Mouse (Mus musculus) liver, embryonic 14.5 days (tissue): Measurements from ENCODE around the gene Sh3tc1.

Experiments
- CTCF ChIP-seq: IDR thresholded peaks from 2 replicates; pipeline ENCODE4 v1.5.1; 2016; ENCODE audit warnings: antibody characterized with exemption, low read depth, control low read depth
- EP300 ChIP-seq: IDR thresholded peaks from 2 replicates; pipeline ENCODE4 v1.6.1; 2016; ENCODE audit warnings: antibody characterized with exemption, low read depth

DNA sequence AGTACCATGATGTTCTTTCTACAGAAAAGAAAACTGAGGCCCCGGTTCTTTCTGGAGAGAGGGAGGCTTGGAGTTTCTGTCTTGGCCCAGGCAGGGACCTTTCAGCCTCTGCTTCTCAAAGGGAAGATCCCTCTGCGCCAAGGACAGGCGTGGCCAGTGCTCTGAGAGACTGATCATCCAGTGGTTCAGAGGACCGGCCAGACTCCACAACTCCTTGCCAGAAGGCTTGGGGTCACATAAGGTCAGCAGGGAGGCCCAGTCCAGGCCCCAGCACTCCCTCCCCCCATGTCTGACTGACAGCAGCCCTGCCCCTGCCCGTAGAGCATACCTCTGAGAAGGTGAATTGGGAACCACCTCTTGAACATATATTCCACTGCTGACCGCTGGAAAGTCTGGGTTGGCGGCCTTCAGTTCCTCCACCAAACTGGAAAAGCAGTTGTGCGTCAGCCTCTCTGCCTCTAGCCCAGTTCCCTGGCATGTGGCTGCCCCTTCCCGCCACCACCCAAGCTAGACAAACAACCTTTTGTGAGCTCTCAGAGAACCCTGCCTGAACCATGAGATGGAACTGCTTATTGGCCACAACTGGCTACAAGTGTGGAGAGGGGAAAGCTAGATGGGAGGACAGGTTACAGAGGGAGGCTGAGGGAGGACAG lies 85.9 kb downstream of the Sh3tc1 start:
- TF ChIP-seq CTCF (no peak), EP300 (no peak)
